Mouse (Mus musculus): ENCODE data around the gene Ttll10. TPM values are rescaled to one million over a fixed set of nuclear protein-coding genes. Genes with fewer than 3 reads are reported as not detected.
A peak's percentile ranks its signal among the peaks of the same experiment; 100 is the strongest.

Ttll10 gene
- total and polyA plus RNA-seq, 3 experiments = 0.11 TPM; not detected in 2

GRCm38 (mm10) chr4:156021381-156021780 is 37.8 kb downstream of the Ttll10 start:
- peak overlapping the region; percentile 58 for H3K27ac ChIP-seq (ENCODE audit: control insufficient read depth, low read depth, low read length)
- H3K9me3 ChIP-seq (replicated peaks; ENCODE audit: insufficient read depth, low read length) = no peaks in the 10 kb centered on the region
- no peak for DNase-seq (ENCODE audit: low read depth, low spot score)
- peak overlapping the region; percentile 43; the same call in 1 of the 2 replicates for H3K9ac ChIP-seq (ENCODE audit: control insufficient read depth, low read depth, low read length, poor library complexity, severe bottlenecking)
- no peaks in the 10 kb centered on the region for H3K79me2 ChIP-seq (ENCODE audit: control insufficient read depth, insufficient read depth, low read length, poor library complexity)
- no peak overlapping the region for H3K4me3 ChIP-seq (ENCODE audit: control insufficient read depth in 1 of 2, insufficient read depth in 1 of 2, low read depth in 2 of 2, low read length in 2 of 2)
- no peaks in the 10 kb centered on the region for H3K27me3 ChIP-seq (ENCODE audit: control insufficient read depth in 1 of 2, insufficient read depth in 2 of 2, low read length in 2 of 2)
- peaks cover 0 to 16% of the 10 kb centered on the region in 2 experiments; a peak in 2 of 4 replicates for H3K36me3 ChIP-seq (ENCODE audit: control insufficient read depth in 1 of 2, insufficient read depth in 2 of 2, low read length in 2 of 2)
- TF ChIP-seq CHD1 (IDR thresholded peaks at IDR 0.05; ENCODE audit: low read depth, low read length) = no peak
- TF ChIP-seq TBP (IDR thresholded peaks at IDR 0.05; ENCODE audit: low read depth, low read length) = no peak
- no peak for TF ChIP-seq USF1 (IDR thresholded peaks at IDR 0.05; ENCODE audit: low read depth, low read length)
- TF ChIP-seq HCFC1 (IDR thresholded peaks at IDR 0.05; ENCODE audit: low read depth, low read length) = no peak
- peaks cover 5 to 21% of the 10 kb centered on the region in 2 experiments for H3K4me1 ChIP-seq (ENCODE audit: control insufficient read depth in 1 of 2, insufficient read depth in 2 of 2, low read length in 2 of 2)

GRCm38 (mm10) chr4:156019771-156020170 is 39.4 kb downstream of the Ttll10 start:
- Histone ChIP-seq H3K9me3 (replicated peaks; ENCODE audit: insufficient read depth, low read length) (no peaks in the 10 kb centered on the region), H3K27me3 (ENCODE audit: control insufficient read depth in 1 of 2, insufficient read depth in 2 of 2, low read length in 2 of 2) (no peaks in the 10 kb centered on the region), H3K4me1 (ENCODE audit: control insufficient read depth in 1 of 2, insufficient read depth in 2 of 2, low read length in 2 of 2) (peaks cover 0 to 13% of the 10 kb centered on the region in 2 experiments; a peak in 3 of 4 replicates), H3K79me2 (ENCODE audit: control insufficient read depth, insufficient read depth, low read length, poor library complexity) (no peaks in the 10 kb centered on the region), H3K9ac (ENCODE audit: control insufficient read depth, low read depth, low read length, poor library complexity, severe bottlenecking) (no peak overlapping the region), H3K36me3 (ENCODE audit: control insufficient read depth in 1 of 2, insufficient read depth in 2 of 2, low read length in 2 of 2) (peaks cover 0 to 11% of the 10 kb centered on the region in 2 experiments; a peak in 3 of 4 replicates), H3K27ac (ENCODE audit: control insufficient read depth, low read depth, low read length) (no peak overlapping the region), H3K4me3 (ENCODE audit: control insufficient read depth in 1 of 2, insufficient read depth in 1 of 2, low read depth in 2 of 2, low read length in 2 of 2) (no peak overlapping the region)
- no peak for DNase-seq (ENCODE audit: low read depth, low spot score)
- TF ChIP-seq NRF1 (IDR thresholded peaks at IDR 0.05; ENCODE audit: insufficient read depth, low read depth, low read length, poor library complexity, severe bottlenecking) (no peak), ZNF384 (IDR thresholded peaks at IDR 0.05; ENCODE audit: low read depth, low read length) (no peak), ZMIZ1 (IDR thresholded peaks at IDR 0.05; ENCODE audit: low read depth, low read length) (no peak), POLR2AphosphoS5 (IDR thresholded peaks at IDR 0.05; ENCODE audit: borderline replicate concordance, low read depth, low read length) (no peak), EP300 (IDR thresholded peaks at IDR 0.05; ENCODE audit: low read depth in 1 of 2, low read length in 2 of 2) (no peak), MYC (IDR thresholded peaks at IDR 0.05; ENCODE audit: low read depth, low read length) (no peak), MAZ (IDR thresholded peaks at IDR 0.05; ENCODE audit: low read depth, low read length) (no peak), ELF1 (IDR thresholded peaks at IDR 0.05; ENCODE audit: low read depth, low read length) (no peak)

DNA sequence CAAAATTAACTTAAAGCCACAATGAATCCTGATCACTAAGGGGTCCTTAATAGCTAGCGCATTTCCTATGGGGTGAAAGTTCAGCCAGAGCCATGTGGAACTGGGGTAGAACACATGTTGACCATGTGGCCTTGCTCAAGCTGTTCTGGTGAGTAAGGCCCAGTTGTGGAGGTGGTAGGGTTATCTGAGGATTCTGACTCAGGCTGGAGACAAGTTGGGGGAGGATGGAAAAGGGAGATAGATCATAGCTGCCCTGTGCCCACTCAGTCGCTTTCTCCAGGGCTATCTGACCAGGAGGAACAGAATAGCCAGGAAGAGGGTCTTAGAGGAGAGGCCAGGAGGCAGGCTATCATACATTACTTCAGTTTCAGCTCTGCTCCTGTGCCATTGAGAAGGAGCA is 44.8 kb downstream of the Ttll10 start:
- Histone ChIP-seq H3K27me3 (ENCODE audit: control insufficient read depth in 1 of 2, insufficient read depth in 2 of 2, low read length in 2 of 2) (no peaks in the 10 kb centered on the region), H3K27ac (ENCODE audit: control insufficient read depth, low read depth, low read length) (no peak overlapping the region), H3K9me3 (replicated peaks; ENCODE audit: insufficient read depth, low read length) (no peaks in the 10 kb centered on the region), H3K9ac (ENCODE audit: control insufficient read depth, low read depth, low read length, poor library complexity, severe bottlenecking) (no peak overlapping the region), H3K4me3 (ENCODE audit: control insufficient read depth in 1 of 2, insufficient read depth in 1 of 2, low read depth in 2 of 2, low read length in 2 of 2) (no peak overlapping the region), H3K79me2 (ENCODE audit: control insufficient read depth, insufficient read depth, low read length, poor library complexity) (no peaks in the 10 kb centered on the region), H3K36me3 (ENCODE audit: control insufficient read depth in 1 of 2, insufficient read depth in 2 of 2, low read length in 2 of 2) (peaks cover 0 to 9% of the 10 kb centered on the region in 2 experiments; a peak in 2 of 4 replicates), H3K4me1 (ENCODE audit: control insufficient read depth in 1 of 2, insufficient read depth in 2 of 2, low read length in 2 of 2) (no peaks in the 10 kb centered on the region)
- DNase-seq (ENCODE audit: low read depth, low spot score) = no peak
- TF ChIP-seq POLR2AphosphoS5 (IDR thresholded peaks at IDR 0.05; ENCODE audit: borderline replicate concordance, low read depth, low read length) (no peak), MAX (IDR thresholded peaks at IDR 0.05; ENCODE audit: low read length) (no peak), ZC3H11A (IDR thresholded peaks at IDR 0.05; ENCODE audit: low read depth, low read length) (no peak)
